ENCODE assay signal across 8 mouse cellular contexts in genomic region chr13:73330844-73331501, GRCm38 (mm10). TPM values are rescaled to one million over a fixed set of nuclear protein-coding genes. Genes with fewer than 3 reads are reported as not detected.
A peak's percentile ranks its signal among the peaks of the same experiment; 100 is the strongest.
DNase-seq lines count a peak whose midpoint lies in the region; ATAC-seq and TF ChIP-seq lines count a peak whose summit lies in the region.

No protein-coding gene starts in this region.

- intact Hi-C loops in heart, postnatal 14 days (cut with DNase I), result loop anchor here (5.0 kb wide), 1 partner anchor 271 kb away; the partner anchor contains the start of gene Clptm1l

- H3K9ac ChIP-seq in ES-Bruce4 (ENCODE audit: low read depth, poor library complexity, severe bottlenecking), result peak overlapping the region; percentile 83
- H3K9ac ChIP-seq in forebrain, embryonic 14.5 days (ENCODE audit: low read length), result peak overlapping the region; percentile 90

- peak overlapping the region; percentile 43 for H3K27ac ChIP-seq in ES-Bruce4 (ENCODE audit: insufficient read depth, low read length)
- peak overlapping the region; percentile 52; the same call in 1 of the 2 replicates for H3K27ac ChIP-seq in forebrain, embryonic 14.5 days (ENCODE audit: low read depth, low read length)

- no peak for TF ChIP-seq POLR2A in ES-Bruce4 (IDR thresholded peaks at IDR 0.05; ENCODE audit: insufficient read depth, low read length)
- TF ChIP-seq POLR2A in lung, adult 2 months (IDR thresholded peaks at IDR 0.05; ENCODE audit: borderline replicate concordance, extremely low read depth, low read depth, low read length), result peak; percentile 69; the same call in 1 of the 2 replicates

- no peak for TF ChIP-seq EP300 in ES-Bruce4 (IDR thresholded peaks at IDR 0.05; ENCODE audit: insufficient read depth, low read depth, low read length)

- no peak for TF ChIP-seq CTCF in ES-Bruce4 (IDR thresholded peaks at IDR 0.05; ENCODE audit: low read depth, low read length)
- no peak for TF ChIP-seq CTCF in lung, adult 2 months (IDR thresholded peaks at IDR 0.05; ENCODE audit: insufficient read depth, low read length)

- H3K4me2 ChIP-seq in forebrain, embryonic 14.5 days (ENCODE audit: low read length), result peak overlapping the region; percentile 92

- ATAC-seq in cerebellum, adult (ENCODE audit: insufficient number of reproducible peaks, low FRiP score, low TSS enrichment), result peak; percentile 78
- ATAC-seq in forebrain, embryonic 14.5 days, result peak; percentile 92
- ATAC-seq in neutrophil, adult 5-6 weeks (ENCODE audit: extremely low read depth, insufficient number of reproducible peaks, low FRiP score, poor library complexity, severe bottlenecking), result peak; percentile 66

- H3K27me3 ChIP-seq in ES-Bruce4 (ENCODE audit: control insufficient read depth, insufficient read depth, low read length, poor library complexity, severe bottlenecking), result no peaks in the 10 kb centered on the region
- no peaks in the 10 kb centered on the region for H3K27me3 ChIP-seq in forebrain, embryonic 14.5 days (replicated peaks; ENCODE audit: control insufficient read depth, insufficient read depth, low read length)

- no peaks in the 10 kb centered on the region for H3K9me3 ChIP-seq in ES-Bruce4 (replicated peaks; ENCODE audit: control insufficient read depth, insufficient read depth, low read length, poor library complexity, severe bottlenecking)
- H3K9me3 ChIP-seq in forebrain, embryonic 14.5 days (replicated peaks; ENCODE audit: control insufficient read depth, low read length), result no peaks in the 10 kb centered on the region

- H3K36me3 ChIP-seq in ES-Bruce4 (ENCODE audit: control insufficient read depth, insufficient read depth, low read length, poor library complexity, severe bottlenecking), result peaks cover 4% of the 10 kb centered on the region
- no peaks in the 10 kb centered on the region; the same call in 1 of the 2 replicates for H3K36me3 ChIP-seq in forebrain, embryonic 14.5 days (ENCODE audit: control insufficient read depth, insufficient read depth, low read length)

- peak overlapping the region; percentile 96 for H3K4me3 ChIP-seq in ES-Bruce4 (ENCODE audit: low read depth, low read length)
- peak overlapping the region; percentile 86 for H3K4me3 ChIP-seq in forebrain, embryonic 14.5 days (ENCODE audit: low read depth, low read length)
- H3K4me3 ChIP-seq in lung, adult 2 months (replicated peaks; ENCODE audit: extremely low read depth, low read depth, low read length), result peak overlapping the region; percentile 87

- H3K4me1 ChIP-seq in ES-Bruce4 (ENCODE audit: control insufficient read depth, insufficient read depth, low read length), result peaks cover 6% of the 10 kb centered on the region
- H3K4me1 ChIP-seq in forebrain, embryonic 14.5 days (ENCODE audit: control insufficient read depth, insufficient read depth, low read length), result peaks cover 16% of the 10 kb centered on the region
- peaks cover 12% of the 10 kb centered on the region for H3K4me1 ChIP-seq in lung, adult 2 months (ENCODE audit: control insufficient read depth, insufficient read depth, low read length)

- WGBS in forebrain, embryonic 14.5 days, result under 1% methylated on average over 42 of the region's 42 CpGs
- WGBS in lung, adult 2 months, result under 1% methylated on average over 42 of the region's 42 CpGs

- DNase-seq in forebrain, embryonic 14.5 days (ENCODE audit: low spot score), result peak; percentile 94
- DNase-seq in heart, postnatal 14 days, result peak; percentile 88 to 94
- peak; percentile 86 to 94 for DNase-seq in layer of hippocampus, adult 18-20 months (ENCODE audit: low spot score in 2 of 2)
- peak; percentile 89 for DNase-seq in lung, adult 2 months
- DNase-seq in thymus, adult 18-20 months, result peak; percentile 78 to 80

RNA-seq across cellular contexts. Expression of gene Ndufs6, which starts 2.6 kb away (rescaled TPM):
- 233 and 263 TPM in 2 replicates for polyA plus RNA-seq in ES-Bruce4 (2011; ENCODE audit: insufficient read depth, insufficient read length, low read depth, missing spikeins)
- 330 and 443 TPM in 2 replicates for polyA plus RNA-seq in forebrain, embryonic 14.5 days (2014; fragmentation: Nextera tagmentation; extraction: Ambion mirVana)
- 1,000 to 10,000 TPM; 1,008 to 1,014 TPM for total RNA-seq in heart, postnatal 14 days (2021)
- 100 to 1,000 TPM; 164 to 169 TPM for total RNA-seq in layer of hippocampus, adult 18-20 months (2021)
- 44.2 and 60.3 TPM in 2 replicates for polyA plus RNA-seq in lung, adult 2 months (2012; rRNA removed)
- 23.0 and 28.1 TPM in 2 replicates for total RNA-seq in neutrophil, adult 5-6 weeks (2017)

RNA-seq across cellular contexts. Expression of gene Mrpl36, which starts 2.7 kb away (rescaled TPM):
- polyA plus RNA-seq in ES-Bruce4 (2011; ENCODE audit: insufficient read depth, insufficient read length, low read depth, missing spikeins), result 49.3 and 60.5 TPM in 2 replicates
- polyA plus RNA-seq in forebrain, embryonic 14.5 days (2014; fragmentation: Nextera tagmentation; extraction: Ambion mirVana), result 94.9 and 113 TPM in 2 replicates
- total RNA-seq in heart, postnatal 14 days (2021), result 10 to 100 TPM; 41.8 to 42.8 TPM
- 10 to 100 TPM; 30.2 to 37.9 TPM for total RNA-seq in layer of hippocampus, adult 18-20 months (2021)
- polyA plus RNA-seq in lung, adult 2 months (2012; rRNA removed), result 79.2 and 81.6 TPM in 2 replicates
- total RNA-seq in neutrophil, adult 5-6 weeks (2017), result 9.0 and 15.6 TPM in 2 replicates

Comparison
In these comparisons a context has a peak if more than half of its experiments do, and no peak if none do; other contexts are left out.
1. Peak in every context shown above with its lines: DNase-seq, ATAC-seq, H3K4me3 ChIP-seq and H3K27ac ChIP-seq.
2. RNA of gene Ndufs6, which starts 2.6 kb away (total RNA-seq): 1,008 to 1,014 TPM in heart, postnatal 14 days; 164 to 169 TPM in layer of hippocampus, adult 18-20 months and 23.0 to 28.1 TPM in neutrophil, adult 5-6 weeks; every median in the first group is over 4 times any median in the second.